Mouse (Mus musculus): ENCODE data around the gene Gm36245. TPM values are rescaled to one million over a fixed set of nuclear protein-coding genes. Genes with fewer than 3 reads are reported as not detected.

The Gm36245 gene
- polyA plus RNA-seq, 1 experiment from 2014 or later = not detected

Other genes starting within 250 kb of the Gm36245 start
- 9.0 and 17.9 TPM in 2 replicates for gene Apol7a, start 200.1 kb upstream of the Gm36245 start, polyA plus RNA-seq (2015; fragmentation: Nextera tagmentation; extraction: Ambion mirVana)
- not detected in 2 replicates for gene Apol9a, start 188.1 kb upstream of the Gm36245 start, polyA plus RNA-seq (2015; fragmentation: Nextera tagmentation; extraction: Ambion mirVana)
- gene Apol7b, start 151.8 kb upstream of the Gm36245 start, polyA plus RNA-seq (2015; fragmentation: Nextera tagmentation; extraction: Ambion mirVana) = 0.19 TPM in 1 of 2 replicates, not detected in the other
- not detected in 2 replicates for gene Apol10a, start 122.2 kb upstream of the Gm36245 start, polyA plus RNA-seq (2015; fragmentation: Nextera tagmentation; extraction: Ambion mirVana)
- not detected in 2 replicates for gene Apol11a, start 91.0 kb upstream of the Gm36245 start, polyA plus RNA-seq (2015; fragmentation: Nextera tagmentation; extraction: Ambion mirVana)
- gene Apol7c, start 65.9 kb upstream of the Gm36245 start, polyA plus RNA-seq (2015; fragmentation: Nextera tagmentation; extraction: Ambion mirVana) = 0.46 and 0.75 TPM in 2 replicates
- not detected in 2 replicates for gene 1700025B11Rik, start 37.4 kb upstream of the Gm36245 start, polyA plus RNA-seq (2015; fragmentation: Nextera tagmentation; extraction: Ambion mirVana)
- gene Apol10b, start 3.1 kb upstream of the Gm36245 start, polyA plus RNA-seq (2015; fragmentation: Nextera tagmentation; extraction: Ambion mirVana) = 0.18 and 0.47 TPM in 2 replicates
- gene Apol11b, start 44.0 kb downstream of the Gm36245 start, polyA plus RNA-seq (2015; fragmentation: Nextera tagmentation; extraction: Ambion mirVana) = 0.19 and 0.41 TPM in 2 replicates
- gene Apol7e, start 99.6 kb downstream of the Gm36245 start, polyA plus RNA-seq (2015; fragmentation: Nextera tagmentation; extraction: Ambion mirVana) = 0.17 and 0.35 TPM in 2 replicates
- 0.37 TPM in 1 of 2 replicates, not detected in the other for gene Apol9b, start 129.8 kb downstream of the Gm36245 start, polyA plus RNA-seq (2015; fragmentation: Nextera tagmentation; extraction: Ambion mirVana)
- 1.2 TPM in 2 replicates for gene Apol8, start 157.7 kb downstream of the Gm36245 start, polyA plus RNA-seq (2015; fragmentation: Nextera tagmentation; extraction: Ambion mirVana)
- gene Myh9, start 242.9 kb downstream of the Gm36245 start, polyA plus RNA-seq (2015; fragmentation: Nextera tagmentation; extraction: Ambion mirVana) = 54.5 and 63.5 TPM in 2 replicates

All from stomach, embryonic 16.5 days (tissue).